Mouse (Mus musculus) lung, adult 2 months (tissue): ENCODE data around the gene Homer3.

Source experiments
- CTCF ChIP-seq: fragments of 200-500 bp; IDR thresholded peaks from 2 replicates; pipeline ENCODE4 v1.5.1; 2011; ENCODE audit warnings: mild to moderate bottlenecking, low read length, control low read depth; ENCODE audit not compliant: insufficient read depth
- POLR2A ChIP-seq: fragments of 200-500 bp; IDR thresholded peaks from 2 replicates; pipeline ENCODE4 v1.6.1; 2011; ENCODE audit warnings: low read depth, mild to moderate bottlenecking, control low read depth, low read length, borderline replicate concordance; ENCODE audit errors: extremely low read depth

GRCm38 (mm10) chr8:70309311-70309710, 26.7 kb downstream of the Homer3 start:
- TF ChIP-seq POLR2A (no peak), CTCF (peak; percentile 48)
